Mouse (Mus musculus) neural tube, embryonic 13.5 days (tissue): Measurements from ENCODE around the gene Plcl2. TPM values are rescaled to one million over a fixed set of nuclear protein-coding genes. Genes with fewer than 3 reads are reported as not detected.

Experiments used
- ATAC-seq: fragments of 200-750 bp; cut with Nextera tagmentation; 2 replicates; pipeline ENCODE4 v1.8.0; 2017; ENCODE audit warnings: low read depth, mild to moderate bottlenecking, moderate TSS enrichment, moderate library complexity
- H3K27ac ChIP-seq: fragments of 300-500 bp; sonication (generic); replicated peaks from 2 replicates; pipeline ENCODE4 v1.5.1; 2015; ENCODE audit warnings: moderate library complexity, mild to moderate bottlenecking, inconsistent platforms
- H3K27me3 ChIP-seq: fragments of 300-500 bp; sonication (generic); 2 replicates; pipeline ENCODE4 v1.6.1; 2015; ENCODE audit warnings: mild to moderate bottlenecking, inconsistent platforms
- H3K36me3 ChIP-seq: fragments of 300-500 bp; sonication (generic); 2 replicates; pipeline ENCODE4 v1.6.1; 2015; ENCODE audit warnings: mild to moderate bottlenecking, inconsistent platforms
- H3K4me1 ChIP-seq: fragments of 300-500 bp; sonication (generic); replicated peaks from 2 replicates; pipeline ENCODE4 v1.6.1; 2015; ENCODE audit warnings: inconsistent platforms
- H3K4me2 ChIP-seq: fragments of 300-500 bp; sonication (generic); 2 replicates; pipeline ENCODE4 v1.6.1; 2015; ENCODE audit warnings: inconsistent platforms, mild to moderate bottlenecking, moderate library complexity
- H3K4me3 ChIP-seq: fragments of 300-500 bp; sonication (generic); 2 replicates; pipeline ENCODE4 v1.5.1; 2015; ENCODE audit warnings: mild to moderate bottlenecking, inconsistent platforms
- H3K9ac ChIP-seq: fragments of 300-500 bp; sonication (generic); 2 replicates; pipeline ENCODE4 v1.6.1; 2015; ENCODE audit warnings: moderate library complexity, mild to moderate bottlenecking, inconsistent platforms
- H3K9me3 ChIP-seq: fragments of 300-500 bp; sonication (generic); 2 replicates; pipeline ENCODE4 v1.6.1; 2016; ENCODE audit warnings: inconsistent platforms
- WGBS: fragments of 180-500 bp; shearing (Covaris S2); methylation state at CpG from one replicate; pipeline ENCODE4 v1.1.7; 2015; 5-methylcytosine and 5-hydroxymethylcytosine counted together
- polyA plus RNA-seq: library from polyadenylated mRNA; unstranded; fragments of >200 nt; fragmentation: Nextera tagmentation; extraction: Ambion mirVana; gene quantifications from 2 replicates; pipeline ENCODE4 v1.2.1, GENCODE M21; 2015

The Plcl2 gene
- polyA plus RNA-seq = 7.8 and 8.8 TPM in 2 replicates

DNA sequence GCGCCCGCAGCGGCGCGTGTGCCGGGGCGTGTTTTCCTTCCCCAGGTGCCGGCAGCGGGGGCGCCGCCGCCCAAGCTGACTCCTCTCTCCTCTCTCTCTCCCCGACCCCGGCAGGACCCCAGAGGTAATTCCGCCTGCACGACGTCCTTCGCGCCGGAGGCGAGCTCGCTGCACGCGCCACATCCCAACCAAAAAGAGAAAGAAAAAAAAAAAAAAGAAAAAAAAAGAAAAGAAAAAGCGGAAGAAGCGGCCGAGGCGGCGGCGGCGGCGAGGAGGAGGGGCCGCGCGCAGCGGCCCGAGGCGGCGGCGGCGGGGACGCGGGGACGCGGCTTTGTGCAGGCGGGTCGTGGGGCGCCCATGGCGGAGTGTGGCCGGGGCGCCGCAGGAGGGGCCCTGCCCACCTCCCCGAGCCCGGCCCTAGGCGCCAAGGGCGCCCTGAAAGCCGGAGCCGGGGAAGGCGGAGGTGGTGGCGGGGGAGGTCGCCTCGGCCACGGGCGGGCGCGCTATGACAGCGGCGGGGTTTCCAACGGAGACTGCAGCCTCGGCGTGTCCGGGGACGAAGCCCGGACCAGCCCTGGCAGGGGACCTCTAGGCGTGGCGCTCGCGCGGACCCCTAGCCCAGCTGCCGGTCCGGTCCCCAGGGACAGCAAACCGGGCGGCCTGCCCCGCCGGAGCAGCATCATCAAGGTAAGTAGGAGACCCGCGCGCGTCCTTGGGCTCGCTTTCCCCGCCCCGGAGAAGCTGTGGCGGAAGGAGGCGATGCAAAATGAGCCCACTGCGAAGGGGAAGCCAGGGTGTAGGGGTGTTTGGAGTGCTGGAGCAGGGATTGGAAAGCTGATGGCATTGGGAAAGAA, at the start of gene Plcl2:
Plcl2 (plus strand) TSS at position 153 of the 854 bp plus-strand sequence.
- ATAC-seq = peak; percentile 73
- peak within 1 kb of the TSS; percentile 95 for H3K27ac ChIP-seq

DNA sequence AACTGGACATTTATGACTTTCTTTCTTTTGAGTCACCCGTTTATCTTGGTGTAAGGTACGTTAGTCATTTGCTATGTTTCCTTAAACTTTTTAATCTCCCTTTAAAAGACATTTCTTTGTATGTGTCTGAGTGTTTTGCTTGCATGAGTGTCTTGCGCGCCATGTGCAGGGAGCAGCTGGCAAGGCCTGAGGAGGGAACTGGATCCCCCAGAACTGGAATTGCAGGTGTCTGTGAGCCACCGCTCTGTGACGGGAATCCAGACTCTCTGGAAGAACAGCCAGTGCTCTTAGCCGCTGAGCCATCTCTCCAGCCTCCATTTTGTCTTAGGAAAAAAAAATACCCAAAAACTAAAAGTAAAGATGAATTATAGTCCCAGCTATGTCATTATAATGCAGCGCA, 48.9 kb upstream of the Plcl2 start:
- WGBS = 89% methylated on average over 8 of the region's 8 CpGs
- Histone ChIP-seq H3K4me1 (no peaks in the 10 kb centered on the region), H3K27ac (no peak overlapping the region), H3K27me3 (no peaks in the 10 kb centered on the region), H3K9me3 (no peaks in the 10 kb centered on the region), H3K9ac (no peak overlapping the region), H3K4me2 (no peak overlapping the region), H3K36me3 (no peaks in the 10 kb centered on the region), H3K4me3 (no peak overlapping the region)
- ATAC-seq = no peak

More for the DNA sequence above, at the start of gene Plcl2:
- H3K9me3 ChIP-seq = no peaks in the 10 kb centered on the region
- under 1% methylated on average over 68 of the region's 95 CpGs for WGBS
- H3K4me2 ChIP-seq = peak within 1 kb of the TSS; percentile 62
- H3K4me1 ChIP-seq = peaks cover 30% of the 10 kb centered on the region
- H3K27me3 ChIP-seq = no peaks in the 10 kb centered on the region
- no peaks in the 10 kb centered on the region for H3K36me3 ChIP-seq
- peak within 1 kb of the TSS; percentile 86 for H3K4me3 ChIP-seq
- peak within 1 kb of the TSS; percentile 93 for H3K9ac ChIP-seq

DNA sequence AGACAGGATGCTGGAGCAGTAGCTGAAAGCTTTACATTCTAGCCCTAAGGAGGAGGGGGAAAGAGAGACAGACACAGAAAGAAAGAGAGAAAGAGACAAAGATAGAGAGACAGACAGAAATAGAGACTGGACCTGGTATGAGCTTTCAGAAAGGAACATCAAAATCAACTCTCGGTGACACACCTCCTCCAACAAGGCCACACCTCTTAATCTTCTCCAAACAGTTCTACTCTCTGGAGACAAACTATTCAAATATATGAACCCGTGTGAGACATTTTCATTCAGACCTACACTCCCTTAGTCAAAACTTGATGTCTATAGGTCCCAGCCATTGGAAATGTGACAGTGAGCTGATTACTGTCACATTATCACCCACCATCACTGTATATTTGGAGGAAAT, 41.8 kb upstream of the Plcl2 start:
- H3K36me3 ChIP-seq = no peaks in the 10 kb centered on the region
- no peak for ATAC-seq
- no peaks in the 10 kb centered on the region for H3K27me3 ChIP-seq
- H3K4me1 ChIP-seq = peaks cover 18% of the 10 kb centered on the region
- no peak overlapping the region for H3K4me3 ChIP-seq
- no peak overlapping the region for H3K27ac ChIP-seq
- H3K4me2 ChIP-seq = no peak overlapping the region
- WGBS = 92% methylated on average over 2 of the region's 2 CpGs
- 0 out of 2 replicates have a peak, but pooled peaks cover 2% of the 10 kb centered on the region for H3K9me3 ChIP-seq
- no peak overlapping the region for H3K9ac ChIP-seq

DNA sequence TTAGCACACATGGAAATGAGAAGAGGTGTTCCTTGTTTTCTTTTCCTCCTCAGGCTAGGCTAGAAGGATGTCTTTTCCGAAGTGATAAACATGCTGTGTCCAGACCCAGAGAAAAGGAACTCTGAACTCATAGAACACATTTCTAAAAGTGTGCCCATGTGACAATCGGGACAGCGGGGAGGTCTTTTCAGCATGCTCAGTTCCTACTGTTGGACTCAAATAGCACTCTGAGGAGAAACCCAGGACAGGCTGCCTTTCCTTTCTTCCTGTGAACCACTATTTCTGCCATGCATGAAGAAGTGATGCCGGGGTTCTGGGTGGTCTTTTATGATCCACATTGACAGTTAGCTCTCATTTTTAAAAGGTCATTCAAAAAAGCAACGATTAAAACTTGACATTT, 40.1 kb upstream of the Plcl2 start:
- WGBS = 63% methylated on average over 5 of the region's 5 CpGs
- H3K27ac ChIP-seq = no peak overlapping the region
- H3K4me3 ChIP-seq = no peak overlapping the region

DNA sequence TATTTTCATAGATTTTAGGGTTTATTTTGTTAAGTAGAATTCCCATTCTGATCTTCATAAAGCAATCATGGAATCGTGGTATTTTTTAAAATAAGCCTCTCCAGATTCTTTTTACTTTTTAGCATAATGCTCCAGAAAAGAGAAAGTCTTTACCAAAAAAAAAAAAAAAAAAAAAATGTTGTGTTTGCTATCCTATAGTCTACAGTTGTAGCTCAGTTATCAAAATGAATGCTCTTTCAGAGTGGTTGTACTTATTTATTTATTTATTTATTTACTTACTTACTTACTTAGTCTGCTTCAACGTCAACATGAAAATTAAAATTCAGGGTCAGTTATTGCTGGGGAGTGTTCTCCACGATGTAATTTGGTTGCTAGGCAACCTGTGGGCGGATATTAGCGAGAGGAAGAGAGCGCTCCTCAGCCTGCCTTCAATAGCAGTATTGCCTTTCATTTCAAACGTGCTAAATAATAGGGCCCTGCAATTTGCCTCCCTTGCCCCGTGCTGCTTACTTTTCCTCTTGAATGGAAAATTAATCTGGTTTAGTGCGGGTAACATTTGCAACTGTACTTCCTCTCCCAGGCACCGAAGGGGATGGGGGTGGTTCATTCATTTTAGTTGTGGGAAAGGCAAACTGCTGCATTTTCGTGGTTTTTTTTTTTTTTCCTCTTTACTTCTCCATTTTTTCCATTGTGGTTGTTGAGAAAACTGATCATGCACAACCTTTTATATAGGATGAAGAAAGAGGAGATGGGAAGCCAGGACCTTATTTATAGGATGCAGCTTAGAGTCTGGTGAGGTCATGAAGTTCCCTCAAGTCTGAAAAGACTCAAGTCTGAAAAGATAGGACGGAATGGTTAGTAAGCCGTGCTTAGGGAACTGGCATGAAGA, 39.4 kb upstream of the Plcl2 start:
- Histone ChIP-seq H3K27me3 (no peaks in the 10 kb centered on the region), H3K36me3 (no peaks in the 10 kb centered on the region), H3K4me1 (peaks cover 18% of the 10 kb centered on the region), H3K9ac (peak overlapping the region; percentile 52; the same call in 1 of the 2 replicates), H3K4me2 (peak overlapping the region; percentile 52), H3K9me3 (0 out of 2 replicates have a peak, but pooled peaks cover 2% of the 10 kb centered on the region), H3K27ac (peak overlapping the region; percentile 74), H3K4me3 (peak overlapping the region; percentile 24)
- 10% methylated on average over 13 of the region's 13 CpGs for WGBS
- ATAC-seq = peak; percentile 81

More for the DNA sequence above, 40.1 kb upstream of the Plcl2 start:
- no peak overlapping the region for H3K4me2 ChIP-seq
- no peak for ATAC-seq
- peaks cover 18% of the 10 kb centered on the region for H3K4me1 ChIP-seq
- H3K9me3 ChIP-seq = 0 out of 2 replicates have a peak, but pooled peaks cover 2% of the 10 kb centered on the region
- H3K36me3 ChIP-seq = no peaks in the 10 kb centered on the region
- no peaks in the 10 kb centered on the region for H3K27me3 ChIP-seq
- H3K9ac ChIP-seq = no peak overlapping the region

DNA sequence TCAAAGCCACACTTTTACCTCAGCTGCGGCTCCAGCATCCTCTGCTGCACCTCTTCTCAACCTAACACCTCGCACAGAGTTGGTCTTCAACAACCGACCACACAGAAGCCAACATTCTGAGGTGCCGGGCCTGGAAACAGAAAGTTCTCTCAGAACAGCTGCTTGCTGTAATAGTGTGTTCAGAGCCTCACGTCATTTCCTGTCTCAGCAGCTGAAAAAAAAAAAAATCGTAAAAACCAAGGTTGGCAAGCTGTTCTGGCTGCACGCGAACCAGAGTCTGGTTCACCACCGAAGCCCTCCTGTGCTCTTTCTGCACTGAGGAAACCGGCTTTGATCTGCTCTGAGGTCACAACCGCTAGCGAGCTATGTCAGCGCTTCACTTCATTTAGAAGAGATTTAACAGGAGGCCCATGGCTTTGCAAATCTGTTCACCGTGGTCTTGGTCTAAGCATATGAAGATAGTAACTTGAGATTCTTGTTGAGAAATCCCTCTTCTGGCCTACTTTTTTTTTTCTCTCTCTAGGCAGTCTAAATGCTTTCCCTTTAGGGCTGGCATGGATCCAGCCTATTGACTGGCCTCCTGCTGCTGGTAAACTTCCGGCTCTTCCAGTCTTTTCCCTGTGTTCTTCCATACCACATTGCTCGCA, 38.6 kb upstream of the Plcl2 start:
- Histone ChIP-seq H3K9me3 (0 out of 2 replicates have a peak, but pooled peaks cover 2% of the 10 kb centered on the region), H3K4me1 (peaks cover 18% of the 10 kb centered on the region), H3K9ac (0 out of 2 replicates have a peak overlapping the region, but pooled peaks have one; percentile 31), H3K27me3 (no peaks in the 10 kb centered on the region), H3K27ac (peak overlapping the region; percentile 74), H3K4me3 (peak overlapping the region; percentile 24), H3K4me2 (peak overlapping the region; percentile 52), H3K36me3 (no peaks in the 10 kb centered on the region)
- no peak for ATAC-seq
- WGBS = 29% methylated on average over 16 of the region's 16 CpGs

DNA sequence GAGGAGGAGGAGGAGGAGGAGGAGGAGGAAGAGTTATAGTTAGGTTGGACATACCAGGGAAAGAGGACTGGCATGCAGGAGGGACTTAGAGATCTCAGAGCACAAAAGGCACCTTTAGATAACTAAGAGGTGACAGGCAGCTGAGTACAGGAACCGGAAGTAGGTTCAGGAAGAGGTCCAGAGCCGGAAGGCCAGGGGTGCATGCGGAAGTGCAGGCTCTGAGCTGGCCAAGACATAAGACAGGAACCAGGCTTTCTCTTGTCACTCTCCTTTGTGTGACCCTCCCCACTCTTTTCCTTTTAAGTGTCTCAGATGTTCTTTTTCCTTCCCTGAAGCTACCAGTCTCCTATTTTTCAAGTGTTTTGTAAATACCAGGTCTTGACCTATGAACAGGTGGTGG, 38.0 kb upstream of the Plcl2 start:
- 0 out of 2 replicates have a peak, but pooled peaks cover 1% of the 10 kb centered on the region for H3K9me3 ChIP-seq
- H3K27me3 ChIP-seq = no peaks in the 10 kb centered on the region
- no peak overlapping the region for H3K27ac ChIP-seq
- no peaks in the 10 kb centered on the region for H3K36me3 ChIP-seq
- no peak overlapping the region for H3K9ac ChIP-seq
- H3K4me2 ChIP-seq = no peak overlapping the region
- H3K4me3 ChIP-seq = no peak overlapping the region
- ATAC-seq = no peak
- 80% methylated on average over 3 of the region's 3 CpGs for WGBS
- peaks cover 18% of the 10 kb centered on the region for H3K4me1 ChIP-seq

DNA sequence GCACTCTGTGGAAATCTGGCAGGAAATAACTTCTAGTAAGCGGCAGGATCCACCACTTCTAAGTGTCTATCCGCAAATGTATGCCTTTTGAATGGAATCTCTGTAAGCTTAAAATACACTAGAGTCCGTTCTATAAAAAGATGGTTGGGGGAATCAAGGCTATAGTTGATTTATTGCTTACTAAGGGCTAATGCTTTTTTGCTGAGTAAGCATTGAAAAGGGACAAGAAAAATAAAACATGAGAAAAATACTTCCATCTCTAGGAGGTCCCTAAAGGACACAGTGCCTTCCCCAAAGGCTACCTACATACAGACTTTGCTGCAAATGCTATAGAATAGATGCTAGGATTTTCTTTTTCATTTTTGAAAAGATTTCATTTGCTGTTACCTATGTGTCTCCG, 31.9 kb upstream of the Plcl2 start:
- Histone ChIP-seq H3K4me2 (no peak overlapping the region), H3K27ac (no peak overlapping the region), H3K4me1 (no peaks in the 10 kb centered on the region), H3K27me3 (no peaks in the 10 kb centered on the region), H3K36me3 (no peaks in the 10 kb centered on the region), H3K9ac (no peak overlapping the region), H3K4me3 (no peak overlapping the region), H3K9me3 (no peaks in the 10 kb centered on the region)
- 88% methylated on average over 4 of the region's 4 CpGs for WGBS
- ATAC-seq = no peak

DNA sequence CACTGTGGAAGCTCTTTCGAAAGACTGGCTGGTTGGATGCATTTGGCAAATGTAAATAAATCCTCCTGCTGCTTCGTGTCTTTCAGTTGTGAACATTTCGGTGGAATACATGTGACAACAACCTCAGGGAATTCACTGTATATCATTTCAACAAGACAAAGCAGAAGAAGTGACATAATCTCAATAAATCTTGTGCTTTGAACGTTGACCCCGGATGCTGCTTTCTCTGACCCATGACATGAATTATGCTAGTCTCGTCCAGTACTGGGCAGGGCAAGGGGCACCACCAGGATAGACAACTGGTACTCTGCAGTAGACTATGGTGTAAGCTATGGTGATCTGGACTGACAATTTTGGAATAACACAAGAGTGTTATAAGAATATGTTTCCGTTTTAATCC, 28.3 kb upstream of the Plcl2 start:
- no peaks in the 10 kb centered on the region for H3K9me3 ChIP-seq
- H3K4me2 ChIP-seq = no peak overlapping the region
- ATAC-seq = no peak
- no peaks in the 10 kb centered on the region for H3K27me3 ChIP-seq
- no peak overlapping the region for H3K4me3 ChIP-seq
- H3K9ac ChIP-seq = no peak overlapping the region
- 56% methylated on average over 7 of the region's 7 CpGs for WGBS
- no peak overlapping the region for H3K27ac ChIP-seq
- no peaks in the 10 kb centered on the region for H3K36me3 ChIP-seq
- H3K4me1 ChIP-seq = no peaks in the 10 kb centered on the region

DNA sequence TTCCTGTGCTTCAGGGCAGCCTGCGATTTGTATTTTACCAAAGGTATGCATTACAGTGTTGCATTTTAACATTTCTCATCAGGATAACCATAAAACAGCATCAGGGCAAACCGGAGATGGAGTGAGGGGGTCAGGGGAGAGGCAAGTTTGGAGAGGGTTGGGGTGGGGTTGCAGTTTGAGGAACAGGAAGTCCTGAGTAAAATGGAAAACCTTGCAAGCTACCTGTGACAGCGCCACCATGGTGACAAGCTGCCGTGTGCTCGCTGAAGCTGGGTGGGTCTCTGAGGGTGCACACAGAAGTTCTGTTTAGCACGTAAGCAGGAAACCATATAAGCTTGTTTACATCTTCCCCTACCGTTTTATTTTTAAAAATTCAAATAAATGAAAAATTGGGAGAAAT, 25.5 kb upstream of the Plcl2 start:
- Histone ChIP-seq H3K4me2 (no peak overlapping the region), H3K9ac (no peak overlapping the region), H3K27ac (no peak overlapping the region), H3K4me3 (no peak overlapping the region), H3K4me1 (no peaks in the 10 kb centered on the region), H3K9me3 (no peaks in the 10 kb centered on the region), H3K27me3 (no peaks in the 10 kb centered on the region), H3K36me3 (no peaks in the 10 kb centered on the region)
- 86% methylated on average over 7 of the region's 7 CpGs for WGBS
- no peak for ATAC-seq

DNA sequence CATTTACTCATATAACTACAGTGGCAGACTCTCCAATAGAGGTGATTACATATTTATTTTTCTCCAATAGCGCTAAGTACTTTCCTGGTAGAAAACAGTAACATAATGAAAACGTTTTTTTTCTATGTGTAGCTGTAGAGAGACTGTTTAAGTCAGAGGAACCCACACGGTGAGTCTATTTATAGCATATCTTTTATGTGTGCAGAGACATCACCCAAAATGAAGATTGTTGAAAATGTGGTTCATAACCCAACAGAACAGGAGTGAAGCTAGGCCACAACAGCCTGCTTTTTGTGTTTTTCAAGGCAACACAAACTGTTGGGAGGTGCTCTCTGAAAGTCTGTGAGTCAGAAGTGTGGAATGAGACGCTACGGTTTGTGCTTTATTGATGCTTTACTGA, 24.2 kb upstream of the Plcl2 start:
- H3K4me2 ChIP-seq = no peak overlapping the region
- H3K4me1 ChIP-seq = no peaks in the 10 kb centered on the region
- WGBS = 73% methylated on average over 5 of the region's 5 CpGs
- H3K9ac ChIP-seq = no peak overlapping the region
- no peaks in the 10 kb centered on the region for H3K27me3 ChIP-seq
- no peaks in the 10 kb centered on the region for H3K9me3 ChIP-seq
- H3K36me3 ChIP-seq = no peaks in the 10 kb centered on the region
- no peak overlapping the region for H3K4me3 ChIP-seq
- ATAC-seq = no peak
- no peak overlapping the region for H3K27ac ChIP-seq
